Mouse (Mus musculus): Measurements from ENCODE around the gene Ppp4r1. TPM values are rescaled to one million over a fixed set of nuclear protein-coding genes. Genes with fewer than 3 reads are reported as not detected.

Ppp4r1 gene
- 10 to 100 TPM; 32.3 to 35.1 TPM for total RNA-seq (2021)
- long read RNA-seq, experiment 1, transcript Ppp4r1-204 (20 exons, 3,784 nt): major isoform, 5 of 16 reads
- long read RNA-seq, experiment 1, partial matches to known transcripts: 1 of 16 reads
- long read RNA-seq, experiment 1, other reads (novel, unspliced or antisense): 6 of 16 reads
- long read RNA-seq, experiment 2, transcript Ppp4r1-204 (20 exons, 3,784 nt): major isoform, 12 of 24 reads
- long read RNA-seq, experiment 2, partial matches to known transcripts: 5 of 24 reads
- long read RNA-seq, experiment 2, other reads (novel, unspliced or antisense): 6 of 24 reads

- Histone ChIP-seq H3K27ac (peak within 1 kb of the TSS; percentile 96), H3K4me3 (peak within 1 kb of the TSS; percentile 72)
- peak; percentile 61 to 71 for DNase-seq (ENCODE audit: low spot score in 2 of 2)
- TF ChIP-seq CTCF (conservative IDR thresholded peaks at IDR 0.05): peak; percentile 64
Measured at GRCm38 (mm10) chr17:65782551-65783141, at the start of gene Ppp4r1. Gene Ppp4r1 (plus strand): TSS chr17:65782573.

GRCm38 (mm10) chr17:65732666-65733065 is 49.7 kb upstream of the Ppp4r1 start:
- TF ChIP-seq CTCF (conservative IDR thresholded peaks at IDR 0.05): no peak
- Histone ChIP-seq H3K27ac (peak overlapping the region; percentile 37), H3K4me3 (no peak overlapping the region)
- no peak for DNase-seq (ENCODE audit: low spot score in 2 of 2)

DNA sequence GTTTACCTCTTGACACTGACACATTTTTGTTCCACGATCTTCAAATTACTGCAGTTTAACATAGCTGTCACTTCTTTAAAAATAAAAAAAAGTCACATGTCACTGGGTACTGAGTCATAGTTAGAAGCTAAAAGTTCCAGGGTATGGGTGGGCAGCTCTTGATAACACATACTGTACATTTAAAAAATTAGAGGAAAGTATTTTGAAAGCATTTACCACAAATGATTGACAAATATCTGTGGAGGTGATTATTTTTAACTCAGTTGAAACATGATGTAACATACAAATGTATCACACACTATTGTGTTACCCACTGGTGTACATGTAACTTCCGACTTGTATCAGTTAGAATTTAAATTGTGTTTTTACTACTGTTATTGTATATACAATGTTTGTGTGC is 47.3 kb upstream of the Ppp4r1 start:
- no peak for TF ChIP-seq CTCF (conservative IDR thresholded peaks at IDR 0.05)
- H3K27ac ChIP-seq: no peak overlapping the region
- H3K4me3 ChIP-seq: no peak overlapping the region
- DNase-seq (ENCODE audit: low spot score in 2 of 2): no peak

DNA sequence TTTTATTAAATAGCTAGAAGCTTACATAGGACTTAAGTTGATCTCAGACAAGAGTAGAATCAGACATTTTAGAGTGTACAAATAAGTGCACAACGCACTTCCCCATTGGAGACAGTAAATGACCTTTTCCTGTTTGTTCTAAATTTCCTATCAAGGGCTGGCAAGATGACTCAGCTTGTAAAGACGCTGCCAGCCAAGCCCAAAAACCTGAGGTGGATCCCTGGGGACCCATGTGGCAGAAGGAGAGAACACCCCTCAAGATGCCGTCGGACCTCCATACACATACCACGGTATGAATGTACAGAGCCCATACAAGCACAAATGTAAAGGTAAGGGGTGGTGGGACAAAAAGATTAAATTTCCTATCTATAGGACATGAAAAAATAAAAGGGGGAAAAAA is 45.2 kb upstream of the Ppp4r1 start:
- Histone ChIP-seq H3K4me3 (no peak overlapping the region), H3K27ac (no peak overlapping the region)
- TF ChIP-seq CTCF (conservative IDR thresholded peaks at IDR 0.05): no peak
- no peak for DNase-seq (ENCODE audit: low spot score in 2 of 2)

DNA sequence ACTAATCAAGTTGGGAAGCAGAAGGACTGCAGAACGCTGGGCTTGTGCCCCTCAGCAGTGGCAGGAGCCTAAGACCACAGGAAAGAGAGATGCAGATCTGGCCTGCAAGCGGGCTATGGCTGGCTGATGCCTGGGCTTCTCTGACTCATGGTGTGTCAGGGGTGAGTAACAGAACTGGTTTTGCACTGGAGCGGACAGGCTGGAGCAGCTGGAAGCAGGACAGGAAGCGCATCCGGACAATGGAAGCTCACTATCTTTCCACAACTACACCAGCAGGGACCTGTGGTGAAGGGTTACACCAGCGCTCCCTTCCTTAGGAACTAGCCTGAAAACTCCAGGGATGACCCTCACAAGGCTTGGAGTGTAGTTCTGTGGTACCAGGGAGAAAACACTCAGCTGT is 44.8 kb upstream of the Ppp4r1 start:
- TF ChIP-seq CTCF (conservative IDR thresholded peaks at IDR 0.05): no peak
- no peak overlapping the region for H3K4me3 ChIP-seq
- H3K27ac ChIP-seq: 0 out of 2 replicates have a peak overlapping the region, but pooled peaks have one; percentile 33
- no peak for DNase-seq (ENCODE audit: low spot score in 2 of 2)

DNA sequence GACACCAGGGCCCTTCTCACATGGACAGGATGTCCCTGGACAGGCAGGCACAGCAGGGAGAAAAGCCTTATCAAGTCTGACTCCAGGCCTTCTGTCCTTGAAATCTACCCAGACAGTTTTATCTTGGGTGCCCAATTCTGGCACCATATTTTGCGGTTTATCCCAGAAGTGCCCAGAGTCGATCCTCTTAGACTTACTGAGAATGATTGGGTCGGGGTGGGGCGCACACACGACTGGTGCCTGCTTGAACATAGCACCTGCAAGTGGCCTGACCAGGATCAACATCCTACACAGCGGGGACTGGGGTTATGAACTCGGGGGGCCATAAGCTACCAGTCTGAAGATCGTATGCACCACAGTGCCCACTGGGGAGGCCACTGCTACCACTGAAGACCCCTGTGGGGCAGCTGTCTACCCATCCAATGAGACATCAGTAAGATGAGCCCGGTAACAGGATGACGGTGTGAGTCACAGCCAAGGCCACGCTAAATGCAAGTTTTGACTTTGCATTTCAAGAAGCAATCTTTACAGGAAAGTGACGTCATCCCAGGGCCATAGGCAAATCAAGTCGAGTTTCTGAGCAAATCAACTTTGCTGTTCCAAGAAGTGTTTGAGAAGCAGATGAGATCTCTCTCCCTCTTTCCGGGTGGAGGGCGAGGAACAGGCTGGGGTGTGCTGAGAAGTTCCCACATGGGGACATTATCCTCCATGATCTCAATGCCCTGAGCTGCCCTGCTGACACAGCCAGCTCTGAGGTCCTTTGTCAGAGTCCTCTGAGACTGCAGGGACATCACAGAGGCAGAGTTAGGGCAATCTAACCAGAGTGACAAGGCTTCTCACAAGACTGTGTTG is 42.3 kb upstream of the Ppp4r1 start:
- TF ChIP-seq CTCF (conservative IDR thresholded peaks at IDR 0.05): no peak
- no peak for DNase-seq (ENCODE audit: low spot score in 2 of 2)
- peak overlapping the region; percentile 25; the same call in 1 of the 2 replicates for H3K27ac ChIP-seq
- no peak overlapping the region for H3K4me3 ChIP-seq

GRCm38 (mm10) chr17:65741565-65741964 is 40.8 kb upstream of the Ppp4r1 start:
- TF ChIP-seq CTCF (conservative IDR thresholded peaks at IDR 0.05): no peak
- Histone ChIP-seq H3K4me3 (no peak overlapping the region), H3K27ac (peak overlapping the region; percentile 80; the same call in 1 of the 2 replicates)
- DNase-seq (ENCODE audit: low spot score in 2 of 2): no peak

DNA sequence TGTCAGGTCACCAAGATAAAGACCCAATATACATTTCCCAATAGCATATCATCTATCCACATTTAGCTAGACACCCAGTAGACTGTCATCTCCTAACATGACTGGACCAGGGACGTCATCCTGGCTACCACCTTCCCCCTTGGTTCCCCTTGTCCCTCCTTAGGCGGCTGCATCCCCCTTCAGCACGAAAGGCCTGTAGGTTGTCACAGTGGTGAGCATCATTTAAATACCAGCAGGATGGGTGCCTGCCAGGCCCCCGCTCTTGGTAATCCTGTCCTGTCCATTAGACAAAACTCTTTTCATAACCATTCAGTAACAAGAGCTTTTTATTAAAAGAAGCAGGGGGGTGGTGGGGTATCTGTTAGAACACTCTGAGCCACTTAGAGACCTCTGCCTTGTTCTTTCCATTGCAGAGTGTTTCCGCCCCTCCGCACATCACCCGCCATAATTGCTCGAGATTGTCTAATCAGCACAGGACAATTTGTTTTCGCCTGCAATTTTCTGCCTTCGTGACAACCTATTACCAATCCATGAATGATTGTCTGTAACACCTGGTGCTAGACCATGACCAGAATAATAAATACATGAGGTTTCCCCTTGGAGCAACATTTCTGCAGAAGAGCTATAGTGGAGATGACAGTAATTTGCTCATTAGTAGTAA is 40.0 kb upstream of the Ppp4r1 start:
- peak in 1 of 2 experiments; percentile 4 for DNase-seq (ENCODE audit: low spot score in 2 of 2)
- peak overlapping the region; percentile 80 for H3K27ac ChIP-seq
- no peak overlapping the region for H3K4me3 ChIP-seq
- TF ChIP-seq CTCF (conservative IDR thresholded peaks at IDR 0.05): no peak

- Histone ChIP-seq H3K4me3 (no peak overlapping the region), H3K27ac (peak overlapping the region; percentile 80)
- DNase-seq (ENCODE audit: low spot score in 2 of 2): no peak
- no peak for TF ChIP-seq CTCF (conservative IDR thresholded peaks at IDR 0.05)
Measured at GRCm38 (mm10) chr17:65742969-65743368, 39.4 kb upstream of the Ppp4r1 start.

GRCm38 (mm10) chr17:65743664-65744330 is 38.6 kb upstream of the Ppp4r1 start:
- Histone ChIP-seq H3K27ac (peak overlapping the region; percentile 80), H3K4me3 (no peak overlapping the region)
- TF ChIP-seq CTCF (conservative IDR thresholded peaks at IDR 0.05): no peak
- no peak for DNase-seq (ENCODE audit: low spot score in 2 of 2)

DNA sequence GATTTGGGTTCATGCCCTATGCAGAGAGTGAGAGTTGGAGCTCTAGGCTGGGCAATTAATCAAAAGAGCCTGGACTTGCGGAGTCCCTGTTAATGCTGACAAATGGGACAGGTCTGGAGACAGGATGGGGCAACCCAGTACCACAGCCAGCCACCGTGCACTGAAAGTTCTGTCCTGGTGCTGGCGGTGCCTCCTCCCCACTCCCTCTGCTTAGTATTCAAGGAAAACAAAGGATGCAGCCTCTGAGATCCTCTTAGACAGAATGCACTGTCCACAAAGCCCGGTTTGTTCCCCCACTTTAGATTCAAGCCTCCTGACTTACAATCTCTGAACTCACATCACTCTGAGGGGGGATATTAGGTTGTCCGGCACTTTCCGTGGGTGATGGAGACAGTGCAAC is 36.1 kb upstream of the Ppp4r1 start:
- TF ChIP-seq CTCF (conservative IDR thresholded peaks at IDR 0.05): no peak
- peak in 1 of 2 experiments; percentile 27 for DNase-seq (ENCODE audit: low spot score in 2 of 2)
- Histone ChIP-seq H3K4me3 (no peak overlapping the region), H3K27ac (peak overlapping the region; percentile 80)

DNA sequence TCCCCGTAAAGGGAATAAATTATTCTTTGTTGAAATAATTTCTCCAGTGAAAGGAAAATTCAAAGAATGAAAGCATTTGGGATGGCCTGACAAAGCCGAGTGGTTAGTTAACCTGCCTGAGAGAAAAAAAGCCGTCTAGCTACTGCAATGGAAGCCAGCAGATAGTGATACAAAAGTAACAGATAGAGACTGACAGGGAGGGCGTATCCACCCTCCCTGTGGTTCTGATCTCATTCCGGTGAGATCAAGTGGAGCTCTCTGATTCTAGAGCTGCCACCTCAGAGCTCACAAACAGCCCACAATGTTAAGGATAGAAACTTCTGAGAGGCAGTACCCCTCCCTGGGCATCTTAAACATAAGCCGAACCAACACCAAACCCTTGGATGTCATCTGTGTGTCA is 33.4 kb upstream of the Ppp4r1 start:
- Histone ChIP-seq H3K27ac (0 out of 2 replicates have a peak overlapping the region, but pooled peaks have one; percentile 11), H3K4me3 (no peak overlapping the region)
- TF ChIP-seq CTCF (conservative IDR thresholded peaks at IDR 0.05): no peak
- DNase-seq (ENCODE audit: low spot score in 2 of 2): no peak
